Mouse (Mus musculus) hindbrain, embryonic 14.5 days (tissue): ENCODE results near the gene Gm4756. TPM values are rescaled to one million over a fixed set of nuclear protein-coding genes. Genes with fewer than 3 reads are reported as not detected.
A peak's percentile ranks its signal among the peaks of the same experiment; 100 is the strongest.

Experiments
- ATAC-seq: fragments of 200-750 bp; cut with Nextera tagmentation; 2 replicates; pipeline ENCODE4 v1.8.0; 2017; ENCODE audit warnings: moderate number of reproducible peaks, mild to moderate bottlenecking, moderate TSS enrichment, moderate library complexity; ENCODE audit not compliant: low FRiP score
- DNase-seq: peaks from one replicate; pipeline ENCODE4 v3.0.0-alpha.2; 2015; ENCODE audit warnings: low spot score
- H3K27ac ChIP-seq: fragments of 300-500 bp; sonication (generic); 2 replicates; pipeline ENCODE4 v1.5.1; 2014; ENCODE audit warnings: mild to moderate bottlenecking, moderate library complexity
- H3K27me3 ChIP-seq: fragments of 300-500 bp; sonication (generic); 2 replicates; pipeline ENCODE4 v1.6.1; 2014; ENCODE audit warnings: mild to moderate bottlenecking, low read length, mixed read lengths; ENCODE audit not compliant: control insufficient read depth, insufficient read depth
- H3K36me3 ChIP-seq: fragments of 300-500 bp; sonication (generic); replicated peaks from 2 replicates; pipeline ENCODE4 v1.6.1; 2014; ENCODE audit not compliant: control insufficient read depth, insufficient read depth
- H3K4me1 ChIP-seq: fragments of 300-500 bp; sonication (generic); replicated peaks from 2 replicates; pipeline ENCODE4 v1.6.1; 2014; ENCODE audit warnings: antibody characterized with exemption, low read length, mixed read lengths; ENCODE audit not compliant: control insufficient read depth, insufficient read depth
- H3K4me2 ChIP-seq: fragments of 300-500 bp; sonication (generic); replicated peaks from 2 replicates; pipeline ENCODE4 v1.6.1; 2014; ENCODE audit warnings: mild to moderate bottlenecking, moderate library complexity
- H3K4me3 ChIP-seq: fragments of 300-500 bp; sonication (generic); replicated peaks from 2 replicates; pipeline ENCODE4 v1.5.1; 2014; ENCODE audit warnings: mild to moderate bottlenecking, low read length
- H3K9ac ChIP-seq: fragments of 300-500 bp; sonication (generic); 2 replicates; pipeline ENCODE4 v1.6.1; 2014
- H3K9me3 ChIP-seq: fragments of 300-500 bp; sonication (generic); 2 replicates; pipeline ENCODE4 v1.6.1; 2016; ENCODE audit warnings: low read length; ENCODE audit not compliant: control insufficient read depth
- WGBS: fragments of 180-500 bp; shearing (Covaris S2); extraction: QIAGEN DNeasy Blood & Tissue Kit; methylation state at CpG from one replicate; pipeline ENCODE4 v1.1.7; 2014; 5-methylcytosine and 5-hydroxymethylcytosine counted together
- polyA plus RNA-seq: library from polyadenylated mRNA; unstranded; fragments of >200 nt; fragmentation: Nextera tagmentation; extraction: Ambion mirVana; gene quantifications from 2 replicates; pipeline ENCODE4 v1.2.1, GENCODE M21; 2014

Gm4756 gene
- polyA plus RNA-seq, 1 experiment from 2014 or later = not detected

DNA sequence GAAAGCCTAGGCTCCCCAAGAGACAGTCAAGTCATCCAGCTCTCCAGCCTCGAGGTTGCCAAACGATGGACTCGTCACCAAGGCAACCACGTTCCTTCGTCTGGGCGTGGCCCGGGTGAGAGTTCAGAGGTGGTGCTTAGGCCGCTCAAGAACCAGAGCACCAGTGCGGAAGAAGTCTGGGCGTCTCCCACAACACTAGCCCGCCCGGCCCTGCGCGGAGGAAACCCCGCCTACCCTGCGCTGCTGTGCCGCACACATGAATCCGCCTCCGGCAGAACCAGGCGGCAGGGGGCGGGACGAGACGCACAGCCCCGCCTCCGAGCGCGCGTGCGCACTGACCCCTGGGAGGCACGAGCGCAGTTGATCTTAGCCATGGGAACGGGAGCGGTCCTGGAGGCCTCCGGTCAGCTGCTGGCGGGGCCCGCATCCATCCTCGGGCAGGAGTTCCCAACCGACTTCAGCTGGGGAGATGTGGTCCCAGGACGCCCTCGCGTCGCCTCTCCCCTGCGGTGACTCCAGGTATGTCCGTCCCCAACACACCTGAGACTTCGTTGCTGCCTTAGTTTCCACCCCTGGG lies 113.4 kb downstream of the Gm4756 start, which contains the start of gene Pcnx4:
Gene Pcnx4, plus strand, starts transcription at position 363 of the 577 bp plus-strand sequence.
- H3K27me3 ChIP-seq = no peaks in the 10 kb centered on the region
- H3K4me1 ChIP-seq = peaks cover 16% of the 10 kb centered on the region; the same call in 1 of the 2 replicates
- H3K4me2 ChIP-seq = peak within 1 kb of the TSS; percentile 58
- under 1% methylated on average over 45 of the region's 45 CpGs for WGBS
- H3K9ac ChIP-seq = peak within 1 kb of the TSS; percentile 68
- H3K4me3 ChIP-seq = peak within 1 kb of the TSS; percentile 61
- DNase-seq = peak; percentile 94
- peak within 1 kb of the TSS; percentile 47 for H3K27ac ChIP-seq
- H3K9me3 ChIP-seq = no peaks in the 10 kb centered on the region
- peak; percentile 99 for ATAC-seq
- no peaks in the 10 kb centered on the region; the same call in 1 of the 2 replicates for H3K36me3 ChIP-seq

DNA sequence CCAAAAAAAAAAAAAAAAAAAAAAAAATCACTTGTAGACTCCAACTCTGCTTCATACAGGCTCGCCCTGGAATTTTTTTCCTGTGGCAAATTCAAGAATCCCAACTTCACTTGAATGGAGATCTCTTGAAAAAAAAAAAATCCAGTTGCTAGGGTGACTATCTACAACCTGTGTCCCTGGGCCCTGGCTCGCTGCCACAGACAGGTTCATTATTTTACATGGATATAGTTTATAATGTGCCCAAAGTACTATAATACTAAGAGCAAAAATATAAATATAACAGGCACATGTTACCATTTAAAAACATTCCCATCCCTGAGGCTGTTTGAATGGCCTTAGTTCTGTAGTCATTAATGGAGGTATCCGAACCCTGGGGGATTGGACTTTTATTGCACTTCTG lies 113.9 kb downstream of the Gm4756 start:
- peak overlapping the region; percentile 61 for H3K4me3 ChIP-seq
- H3K36me3 ChIP-seq = no peaks in the 10 kb centered on the region; the same call in 1 of the 2 replicates
- peak overlapping the region; percentile 68 for H3K9ac ChIP-seq
- DNase-seq (no peak), ATAC-seq (no peak; the same call in 1 of the 2 replicates)
- H3K4me2 ChIP-seq = peak overlapping the region; percentile 58
- no peaks in the 10 kb centered on the region for H3K27me3 ChIP-seq
- 45% methylated on average over 3 of the region's 3 CpGs for WGBS
- peaks cover 16% of the 10 kb centered on the region; the same call in 1 of the 2 replicates for H3K4me1 ChIP-seq
- no peaks in the 10 kb centered on the region; the same call in 1 of the 2 replicates for H3K9me3 ChIP-seq
- H3K27ac ChIP-seq = peak overlapping the region; percentile 47

DNA sequence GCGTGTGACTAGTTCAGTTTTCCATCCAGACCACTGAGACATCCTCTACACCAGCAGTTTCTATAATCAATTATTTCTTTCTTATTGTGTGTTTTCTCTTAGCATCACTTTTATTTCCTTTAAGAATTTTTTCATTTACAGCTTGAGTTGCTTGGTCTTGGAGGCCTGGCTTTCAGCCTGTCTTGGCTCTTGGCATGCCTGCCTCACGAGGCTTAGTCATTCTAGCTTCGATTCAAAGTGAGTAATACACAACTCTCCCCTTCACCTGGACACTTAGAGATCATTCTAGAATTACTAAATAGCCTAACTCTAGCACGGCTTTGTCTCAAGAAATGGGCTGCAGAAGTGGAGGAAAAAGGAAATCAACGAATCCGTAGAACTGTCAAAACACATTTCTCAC lies 115.5 kb downstream of the Gm4756 start:
- Histone ChIP-seq H3K27me3 (no peaks in the 10 kb centered on the region), H3K36me3 (no peaks in the 10 kb centered on the region), H3K27ac (no peak overlapping the region), H3K4me3 (no peak overlapping the region), H3K4me1 (peaks cover 16% of the 10 kb centered on the region; the same call in 1 of the 2 replicates), H3K9me3 (peaks cover 7% of the 10 kb centered on the region; the same call in 1 of the 2 replicates), H3K4me2 (no peak overlapping the region), H3K9ac (no peak overlapping the region)
- no peak for ATAC-seq
- DNase-seq = no peak
- 94% methylated on average over 6 of the region's 6 CpGs for WGBS

DNA sequence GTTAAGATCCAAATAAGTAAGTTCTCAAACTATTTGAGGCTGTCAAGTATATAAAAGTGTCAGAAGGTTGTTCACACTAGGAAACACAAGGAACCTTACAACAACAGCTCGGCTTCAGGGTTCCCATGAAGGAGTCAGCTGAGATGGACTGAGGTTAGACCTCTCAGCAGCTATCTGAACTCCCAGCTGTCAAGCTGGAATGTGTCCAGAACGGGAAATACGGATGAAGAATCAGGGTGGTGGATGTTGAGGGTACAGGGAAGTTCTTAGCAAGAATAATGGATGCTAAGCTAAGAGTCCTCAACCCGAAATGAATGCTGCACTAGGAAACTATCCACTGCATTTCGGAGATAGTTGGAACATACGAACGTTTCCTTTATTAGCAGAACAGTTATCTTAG lies 117.2 kb downstream of the Gm4756 start:
- Histone ChIP-seq H3K4me2 (no peak overlapping the region), H3K4me1 (0 out of 2 replicates have a peak, but pooled peaks cover 7% of the 10 kb centered on the region), H3K27me3 (no peaks in the 10 kb centered on the region), H3K36me3 (no peaks in the 10 kb centered on the region), H3K9me3 (peaks cover 7% of the 10 kb centered on the region; the same call in 1 of the 2 replicates), H3K9ac (no peak overlapping the region), H3K4me3 (no peak overlapping the region), H3K27ac (no peak overlapping the region)
- 82% methylated on average over 7 of the region's 7 CpGs for WGBS
- no peak for DNase-seq
- no peak for ATAC-seq

Other genes with a start within 250 kb of the Gm4756 start
- gene Rtn1, start 240.6 kb downstream of the Gm4756 start, polyA plus RNA-seq = 2,853 and 2,859 TPM in 2 replicates
- 4.2 and 4.5 TPM in 2 replicates for gene Lrrc9, start 207.8 kb downstream of the Gm4756 start, polyA plus RNA-seq
- 28.3 and 29.4 TPM in 2 replicates for gene Pcnx4, start 113.3 kb downstream of the Gm4756 start, polyA plus RNA-seq
- 15.8 and 16.9 TPM in 2 replicates for gene Dhrs7, start 15.2 kb upstream of the Gm4756 start, polyA plus RNA-seq
- 109 and 125 TPM in 2 replicates for gene Ppm1a, start 107.8 kb upstream of the Gm4756 start, polyA plus RNA-seq